Mouse (Mus musculus): ENCODE results near the gene Dpyd. TPM values are rescaled to one million over a fixed set of nuclear protein-coding genes. Genes with fewer than 3 reads are reported as not detected.
A peak's percentile ranks its signal among the peaks of the same experiment; 100 is the strongest.

The Dpyd gene
- polyA plus RNA-seq, 1 experiment from 2014 or later, result 3.6 TPM

GRCm38 (mm10) chr3:118753623-118754022 lies 191.7 kb downstream of the Dpyd start:
- no peaks in the 10 kb centered on the region for H3K27me3 ChIP-seq (ENCODE audit: low read depth, poor library complexity, severe bottlenecking)
- no peak overlapping the region for H3K27ac ChIP-seq (replicated peaks)
- H3K4me1 ChIP-seq, result no peaks in the 10 kb centered on the region
- H3K9me3 ChIP-seq (replicated peaks), result no peaks in the 10 kb centered on the region
- H3K4me3 ChIP-seq, result no peak overlapping the region
- H3K36me3 ChIP-seq, result no peaks in the 10 kb centered on the region
- no peak for DNase-seq (ENCODE audit: low spot score)
- WGBS, result 87% methylated on average over 2 of the region's 2 CpGs

- 78% methylated on average over 1 of the region's 1 CpGs for WGBS
- DNase-seq (ENCODE audit: low spot score), result no peak
- H3K27me3 ChIP-seq (ENCODE audit: low read depth, poor library complexity, severe bottlenecking), result 0 out of 2 replicates have a peak, but pooled peaks cover 4% of the 10 kb centered on the region
Observed at GRCm38 (mm10) chr3:118756099-118756498, 194.2 kb downstream of the Dpyd start.

GRCm38 (mm10) chr3:118812885-118813284 lies 251.0 kb downstream of the Dpyd start:
- no peaks in the 10 kb centered on the region for H3K36me3 ChIP-seq
- 67% methylated on average over 1 of the region's 1 CpGs for WGBS
- no peak overlapping the region for H3K4me3 ChIP-seq
- H3K9me3 ChIP-seq (replicated peaks), result no peaks in the 10 kb centered on the region
- no peaks in the 10 kb centered on the region for H3K27me3 ChIP-seq (ENCODE audit: low read depth, poor library complexity, severe bottlenecking)
- DNase-seq (ENCODE audit: low spot score), result no peak
- H3K27ac ChIP-seq (replicated peaks), result no peak overlapping the region
- H3K4me1 ChIP-seq, result no peaks in the 10 kb centered on the region

More at GRCm38 (mm10) chr3:118756099-118756498, 194.2 kb downstream of the Dpyd start:
- H3K9me3 ChIP-seq (replicated peaks), result no peaks in the 10 kb centered on the region
- H3K36me3 ChIP-seq, result no peaks in the 10 kb centered on the region
- no peak overlapping the region for H3K4me3 ChIP-seq
- H3K4me1 ChIP-seq, result no peaks in the 10 kb centered on the region
- H3K27ac ChIP-seq (replicated peaks), result no peak overlapping the region

GRCm38 (mm10) chr3:118850613-118851527 lies 288.9 kb downstream of the Dpyd start:
- H3K27me3 ChIP-seq (ENCODE audit: low read depth, poor library complexity, severe bottlenecking), result no peaks in the 10 kb centered on the region
- no peak overlapping the region for H3K4me3 ChIP-seq
- peak; percentile 14 for DNase-seq (ENCODE audit: low spot score)
- H3K27ac ChIP-seq (replicated peaks), result peak overlapping the region; percentile 33
- 20% methylated on average over 4 of the region's 4 CpGs for WGBS
- peaks cover 27% of the 10 kb centered on the region for H3K4me1 ChIP-seq
- H3K9me3 ChIP-seq (replicated peaks), result no peaks in the 10 kb centered on the region
- H3K36me3 ChIP-seq, result no peaks in the 10 kb centered on the region

- Histone ChIP-seq H3K27ac (replicated peaks) (no peak overlapping the region), H3K4me3 (no peak overlapping the region), H3K9me3 (replicated peaks) (no peaks in the 10 kb centered on the region), H3K27me3 (ENCODE audit: low read depth, poor library complexity, severe bottlenecking) (no peaks in the 10 kb centered on the region), H3K36me3 (no peaks in the 10 kb centered on the region), H3K4me1 (peaks cover 27% of the 10 kb centered on the region)
- 93% methylated on average over 5 of the region's 5 CpGs for WGBS
- DNase-seq (ENCODE audit: low spot score), result no peak
Observed at GRCm38 (mm10) chr3:118852711-118853110, 290.8 kb downstream of the Dpyd start.

GRCm38 (mm10) chr3:118855411-118855810 lies 293.5 kb downstream of the Dpyd start:
- Histone ChIP-seq H3K4me3 (no peak overlapping the region), H3K27me3 (ENCODE audit: low read depth, poor library complexity, severe bottlenecking) (no peaks in the 10 kb centered on the region), H3K4me1 (peaks cover 10% of the 10 kb centered on the region), H3K9me3 (replicated peaks) (no peaks in the 10 kb centered on the region), H3K27ac (replicated peaks) (no peak overlapping the region), H3K36me3 (no peaks in the 10 kb centered on the region)
- no peak for DNase-seq (ENCODE audit: low spot score)
- WGBS, result 90% methylated on average over 7 of the region's 7 CpGs

- WGBS, result 84% methylated on average over 10 of the region's 10 CpGs
- H3K36me3 ChIP-seq, result no peaks in the 10 kb centered on the region
- no peaks in the 10 kb centered on the region for H3K4me1 ChIP-seq
- no peak overlapping the region for H3K4me3 ChIP-seq
- H3K27ac ChIP-seq (replicated peaks), result no peak overlapping the region
- no peaks in the 10 kb centered on the region for H3K27me3 ChIP-seq (ENCODE audit: low read depth, poor library complexity, severe bottlenecking)
- no peaks in the 10 kb centered on the region for H3K9me3 ChIP-seq (replicated peaks)
- DNase-seq (ENCODE audit: low spot score), result no peak
Observed at GRCm38 (mm10) chr3:118869113-118870107, 307.5 kb downstream of the Dpyd start.

- H3K27me3 ChIP-seq (ENCODE audit: low read depth, poor library complexity, severe bottlenecking), result no peaks in the 10 kb centered on the region
- no peak overlapping the region for H3K27ac ChIP-seq (replicated peaks)
- H3K4me1 ChIP-seq, result no peaks in the 10 kb centered on the region
- WGBS, result 93% methylated on average over 2 of the region's 2 CpGs
- no peak for DNase-seq (ENCODE audit: low spot score)
- no peak overlapping the region for H3K4me3 ChIP-seq
- H3K9me3 ChIP-seq (replicated peaks), result no peaks in the 10 kb centered on the region
- no peaks in the 10 kb centered on the region for H3K36me3 ChIP-seq
Observed at GRCm38 (mm10) chr3:118875871-118876270, 313.9 kb downstream of the Dpyd start.

- WGBS, result 89% methylated on average over 11 of the region's 11 CpGs
- H3K9me3 ChIP-seq (replicated peaks), result no peaks in the 10 kb centered on the region
- no peaks in the 10 kb centered on the region for H3K4me1 ChIP-seq
- no peak overlapping the region for H3K27ac ChIP-seq (replicated peaks)
- H3K27me3 ChIP-seq (ENCODE audit: low read depth, poor library complexity, severe bottlenecking), result no peaks in the 10 kb centered on the region
- DNase-seq (ENCODE audit: low spot score), result no peak
- no peak overlapping the region for H3K4me3 ChIP-seq
- H3K36me3 ChIP-seq, result no peaks in the 10 kb centered on the region
Observed at GRCm38 (mm10) chr3:118899036-118899435, 337.1 kb downstream of the Dpyd start.

- H3K27ac ChIP-seq (replicated peaks), result no peak overlapping the region
- H3K4me1 ChIP-seq, result no peaks in the 10 kb centered on the region
- DNase-seq (ENCODE audit: low spot score), result no peak
- no peak overlapping the region for H3K4me3 ChIP-seq
- H3K27me3 ChIP-seq (ENCODE audit: low read depth, poor library complexity, severe bottlenecking), result no peaks in the 10 kb centered on the region
- 95% methylated on average over 2 of the region's 2 CpGs for WGBS
- H3K9me3 ChIP-seq (replicated peaks), result no peaks in the 10 kb centered on the region
- H3K36me3 ChIP-seq, result no peaks in the 10 kb centered on the region
Observed at GRCm38 (mm10) chr3:118991312-118991711, 429.4 kb downstream of the Dpyd start.

GRCm38 (mm10) chr3:118991793-118992192 lies 429.9 kb downstream of the Dpyd start:
- no peak for DNase-seq (ENCODE audit: low spot score)
- 88% methylated on average over 4 of the region's 4 CpGs for WGBS
- Histone ChIP-seq H3K4me3 (no peak overlapping the region), H3K4me1 (no peaks in the 10 kb centered on the region), H3K27ac (replicated peaks) (no peak overlapping the region), H3K9me3 (replicated peaks) (no peaks in the 10 kb centered on the region), H3K27me3 (ENCODE audit: low read depth, poor library complexity, severe bottlenecking) (no peaks in the 10 kb centered on the region), H3K36me3 (no peaks in the 10 kb centered on the region)

- Histone ChIP-seq H3K27me3 (ENCODE audit: low read depth, poor library complexity, severe bottlenecking) (no peaks in the 10 kb centered on the region), H3K4me1 (no peaks in the 10 kb centered on the region), H3K36me3 (no peaks in the 10 kb centered on the region), H3K9me3 (replicated peaks) (no peaks in the 10 kb centered on the region), H3K27ac (replicated peaks) (no peak overlapping the region), H3K4me3 (no peak overlapping the region)
- no peak for DNase-seq (ENCODE audit: low spot score)
- WGBS, result 88% methylated on average over 7 of the region's 7 CpGs
Observed at GRCm38 (mm10) chr3:119021255-119021654, 459.3 kb downstream of the Dpyd start.

Data from midbrain, embryonic 10.5 days (tissue).